Mouse (Mus musculus): ENCODE data around the gene Matn1.
A peak's percentile ranks its signal among the peaks of the same experiment; 100 is the strongest.

The Matn1 gene

DNA sequence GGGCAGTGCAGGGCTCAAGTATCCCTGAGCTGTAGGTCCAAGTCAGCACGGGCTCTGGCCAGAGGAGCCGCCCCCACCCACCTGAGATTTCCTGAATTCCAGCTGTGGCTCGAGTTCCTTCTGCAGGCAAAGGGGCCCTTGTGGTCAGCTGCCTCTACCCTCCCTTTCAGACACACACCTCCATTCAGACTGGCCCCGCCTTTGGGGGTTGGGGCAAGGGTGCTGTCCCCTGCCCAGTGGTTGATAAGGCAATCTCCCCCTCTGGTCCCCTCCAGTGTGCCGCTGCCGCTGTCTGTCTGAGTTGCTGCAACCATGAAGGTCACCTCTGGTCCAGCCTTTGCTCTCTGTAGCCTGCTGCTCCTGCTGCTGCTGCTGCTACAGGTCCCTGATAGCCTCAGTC lies at the start of gene Matn1:
TSS of gene Matn1 (plus strand) at position 274 of the 400 bp plus-strand sequence.
- no peak for DNase-seq (ENCODE audit: extremely low read depth, insufficient read length, low spot score)

DNA sequence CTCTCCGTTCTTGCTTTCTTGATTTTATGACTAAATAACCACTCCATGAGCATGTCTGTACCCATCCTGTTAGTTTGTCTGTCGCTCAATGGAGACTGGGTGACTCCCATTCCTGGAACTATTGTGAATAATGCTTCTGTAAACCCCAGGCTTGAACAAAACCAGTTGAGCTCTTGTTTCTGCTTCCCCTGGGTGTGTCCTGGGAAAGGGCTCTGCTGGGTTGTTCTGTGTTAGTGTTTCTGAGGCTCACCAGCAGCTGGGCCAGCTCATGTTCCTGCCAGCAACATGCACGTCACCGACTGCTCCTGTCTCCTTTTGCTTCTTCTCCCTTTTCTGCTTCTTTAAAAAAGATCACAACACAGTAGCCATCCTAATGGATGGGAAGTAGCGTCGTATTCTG lies 48.5 kb upstream of the Matn1 start:
- no peak for DNase-seq (ENCODE audit: extremely low read depth, insufficient read length, low spot score)

DNA sequence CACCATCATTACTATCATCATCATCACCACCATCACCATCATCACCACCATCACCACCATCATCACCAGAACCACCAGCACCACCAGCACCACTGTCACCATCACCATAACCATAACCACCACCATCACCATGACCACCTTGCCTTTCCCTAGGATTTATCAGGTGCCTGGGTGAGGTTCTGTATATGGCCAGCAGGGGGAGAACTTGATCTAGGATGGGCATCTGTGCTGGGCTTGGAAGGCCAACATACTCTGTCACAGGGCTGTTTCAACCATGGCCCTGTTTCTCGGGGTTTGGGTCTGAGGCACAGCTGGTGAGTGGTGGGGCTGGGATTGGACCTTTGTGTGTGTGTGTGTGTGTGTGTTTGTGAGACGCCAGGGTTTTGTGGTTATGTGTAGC lies 47.8 kb upstream of the Matn1 start:
- no peak for DNase-seq (ENCODE audit: extremely low read depth, insufficient read length, low spot score)

DNA sequence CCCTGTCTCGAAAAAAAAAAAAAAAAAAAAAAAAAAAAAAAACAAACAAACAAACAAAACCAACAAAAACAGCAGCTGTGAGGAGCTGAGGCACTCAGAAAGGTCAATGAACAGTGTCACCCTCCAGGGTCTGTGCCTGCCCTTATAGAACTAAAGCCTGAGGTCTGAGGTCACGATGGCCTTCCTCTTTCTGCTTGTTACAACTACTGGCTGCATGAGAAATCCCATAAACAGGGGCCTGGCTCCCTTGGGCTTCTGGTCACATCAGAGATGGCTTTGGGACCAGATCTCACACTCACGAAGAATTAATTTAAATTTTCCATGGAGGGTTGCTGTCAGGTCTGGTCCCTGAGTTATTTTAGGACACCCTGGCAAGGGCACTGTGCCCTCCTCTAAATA lies 44.8 kb upstream of the Matn1 start:
- no peak for DNase-seq (ENCODE audit: extremely low read depth, insufficient read length, low spot score)

DNA sequence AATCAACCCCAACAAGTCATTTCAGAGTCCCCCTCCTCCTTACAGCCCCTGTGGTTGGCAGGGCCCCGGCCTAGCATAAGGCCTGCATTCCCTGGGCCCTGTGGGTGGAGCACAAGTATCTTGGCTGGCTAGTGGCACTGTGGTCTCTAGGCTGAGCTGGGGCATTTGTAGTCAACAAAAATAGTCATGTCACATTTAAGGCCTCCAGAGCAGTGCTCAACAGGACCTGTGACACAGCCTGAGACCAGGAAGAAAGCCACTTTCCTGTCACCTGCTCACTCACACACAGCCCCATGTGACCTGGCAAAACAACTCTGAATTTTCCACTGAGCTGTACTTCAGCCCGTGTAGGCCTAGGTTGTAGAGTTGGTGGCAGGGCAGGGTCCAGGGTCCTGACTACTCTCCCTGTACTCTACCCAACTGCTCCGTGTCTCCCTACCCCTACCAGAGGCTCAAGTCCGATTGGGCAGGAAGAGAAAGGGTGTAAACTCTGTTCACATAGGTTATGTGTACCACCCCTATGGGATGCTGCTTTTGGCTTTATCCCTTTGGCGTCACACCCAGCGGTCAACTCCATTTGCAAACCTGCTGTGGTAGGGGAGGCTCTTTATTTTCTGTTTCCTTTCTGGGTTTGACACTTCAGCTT lies 44.3 kb upstream of the Matn1 start:
- DNase-seq (ENCODE audit: extremely low read depth, insufficient read length, low spot score) = no peak

DNA sequence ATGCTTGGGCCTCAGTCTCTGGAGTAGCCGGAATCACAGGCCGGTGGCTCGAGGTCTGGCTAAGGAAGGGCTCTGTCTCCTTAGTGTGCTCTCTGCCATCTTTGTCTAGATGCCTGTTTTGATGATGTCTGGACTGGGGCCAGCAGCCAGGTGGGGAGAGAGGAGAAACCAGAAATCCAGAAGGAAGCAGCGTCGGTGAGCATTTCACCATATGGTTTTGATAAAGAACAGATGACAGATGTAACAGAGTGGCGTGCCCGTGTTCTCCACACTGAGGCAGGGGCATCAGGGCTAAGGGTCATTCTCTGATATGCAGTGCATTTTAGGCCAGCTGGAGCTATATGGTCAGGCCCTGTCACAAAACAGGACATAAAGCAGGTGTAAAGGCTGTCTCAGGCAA lies 43.4 kb upstream of the Matn1 start:
- no peak for DNase-seq (ENCODE audit: extremely low read depth, insufficient read length, low spot score)

DNA sequence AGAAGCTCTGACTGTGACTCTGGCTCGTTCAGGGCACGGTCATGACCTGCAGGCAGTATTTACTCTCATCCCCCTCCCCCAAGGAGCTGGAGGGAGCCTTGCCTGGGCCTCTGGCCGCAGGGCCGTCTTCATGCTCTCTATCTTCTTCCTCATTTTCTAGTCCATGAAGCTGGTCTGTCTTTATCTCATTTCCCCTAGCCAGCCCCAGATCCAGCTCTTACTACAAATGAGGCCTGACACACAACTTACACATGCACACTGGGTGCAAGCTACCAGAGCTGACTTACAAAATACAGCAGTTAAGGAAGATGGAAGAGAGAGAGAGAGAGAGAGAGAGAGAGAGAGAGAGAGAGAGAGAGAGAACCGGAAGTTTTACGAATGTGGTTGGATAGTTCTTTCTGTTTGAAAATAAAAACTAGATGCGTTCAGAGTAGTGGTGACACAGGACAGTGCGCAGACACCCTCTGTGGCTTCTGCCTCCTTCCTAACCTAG lies 41.9 kb upstream of the Matn1 start:
- no peak for DNase-seq (ENCODE audit: extremely low read depth, insufficient read length, low spot score)

DNA sequence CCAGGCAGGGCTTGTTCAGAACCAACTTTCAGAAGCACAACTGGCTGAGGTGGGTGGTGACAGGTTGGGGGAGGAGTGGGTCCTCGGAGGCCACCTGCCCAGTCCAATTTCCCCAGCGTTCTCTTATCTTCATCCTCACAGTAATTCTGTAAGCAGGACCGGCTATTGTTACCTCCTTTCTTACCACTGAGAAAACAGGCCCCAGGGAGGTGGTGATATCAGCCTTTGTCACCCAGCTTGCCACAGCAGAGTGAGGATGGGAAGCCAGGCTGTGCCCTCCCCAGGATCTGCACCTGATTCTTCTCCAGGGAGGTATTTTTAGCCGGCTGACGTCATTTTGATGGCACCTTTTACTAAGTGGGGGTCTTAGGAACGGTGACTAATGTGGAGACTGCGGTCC lies 39.2 kb upstream of the Matn1 start:
- DNase-seq (ENCODE audit: extremely low read depth, insufficient read length, low spot score) = no peak

DNA sequence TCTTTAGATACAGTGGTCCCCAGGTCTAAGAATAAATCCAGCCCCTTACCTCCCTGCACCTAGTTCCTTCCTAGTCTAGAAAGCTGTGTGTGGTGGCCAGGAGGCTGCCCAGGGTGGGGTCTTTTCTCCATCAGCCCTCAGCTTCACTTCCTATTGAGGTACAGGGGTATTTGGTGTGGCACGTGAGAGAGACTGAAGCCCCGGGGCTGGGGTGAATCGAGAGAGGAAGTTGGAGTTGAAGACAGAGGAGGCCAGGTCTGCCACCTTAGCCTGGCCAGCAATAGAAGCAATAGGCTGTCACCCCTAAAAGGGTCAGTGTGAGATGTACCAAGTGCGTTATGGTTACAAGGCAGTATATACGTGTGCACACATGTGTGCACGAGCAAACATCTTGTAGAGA lies 38.3 kb upstream of the Matn1 start:
- no peak for DNase-seq (ENCODE audit: extremely low read depth, insufficient read length, low spot score)

DNA sequence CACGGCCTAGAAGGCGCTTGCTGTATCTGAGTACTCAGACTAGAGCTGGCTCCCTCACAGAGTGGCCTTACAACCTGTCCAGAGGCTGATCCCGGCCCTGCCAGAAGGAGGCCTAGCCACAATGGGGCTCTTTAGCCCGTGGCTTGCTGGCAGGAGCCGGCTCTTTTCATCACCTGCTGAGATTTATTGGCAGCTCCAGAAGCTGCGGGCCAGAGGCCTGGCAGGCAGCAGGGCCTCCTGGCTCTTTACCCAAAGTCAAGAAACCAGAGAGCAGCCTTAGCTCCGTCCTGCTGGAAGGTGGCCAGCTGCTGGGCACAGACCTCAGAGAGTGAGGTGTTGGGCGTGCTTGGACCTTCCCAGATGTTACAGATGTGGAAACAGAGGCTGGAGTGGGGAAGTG lies 37.9 kb upstream of the Matn1 start:
- peak; percentile 62 for DNase-seq (ENCODE audit: extremely low read depth, insufficient read length, low spot score)

DNA sequence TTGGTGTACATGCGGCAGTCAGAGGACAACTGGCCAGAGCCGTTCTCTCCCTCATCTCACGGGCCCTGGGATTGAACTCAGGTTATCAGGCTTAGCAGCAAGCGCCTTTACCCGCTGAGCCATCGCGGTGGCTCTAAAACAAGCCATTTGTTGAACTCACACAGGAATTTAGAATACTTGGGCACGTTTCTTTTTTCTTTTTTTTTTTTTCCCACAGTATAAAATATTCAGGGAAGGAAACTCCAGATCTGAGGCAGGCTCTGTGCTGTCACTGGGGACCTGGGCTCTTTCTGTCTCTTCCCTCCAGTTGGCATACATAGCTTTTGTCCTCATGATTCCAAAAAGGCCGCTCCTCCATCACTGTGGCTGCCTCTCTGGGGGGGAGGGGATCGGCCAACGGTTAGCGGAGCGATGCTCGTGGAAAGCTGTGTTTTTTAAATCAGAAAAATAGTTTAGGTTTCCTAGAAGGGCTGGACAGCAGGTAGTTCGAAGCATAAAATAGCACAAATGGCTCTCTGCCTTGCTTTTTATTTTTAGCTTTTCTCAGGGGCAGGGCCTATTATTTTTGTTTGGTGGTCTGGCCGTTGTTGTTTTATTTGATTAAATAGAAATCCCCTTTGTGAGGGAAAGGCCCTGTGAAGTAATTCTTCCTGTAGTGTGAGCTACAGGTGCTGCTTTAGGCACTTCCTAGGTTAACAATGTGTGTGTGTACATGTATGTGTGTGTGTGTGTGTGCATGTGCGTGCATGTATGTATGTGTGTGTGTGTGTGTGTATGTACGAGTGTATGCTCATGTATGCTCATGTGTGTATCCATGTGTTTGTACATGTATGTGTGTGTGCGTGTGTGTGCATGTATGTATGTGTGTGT lies 36.8 kb upstream of the Matn1 start:
- no peak for DNase-seq (ENCODE audit: extremely low read depth, insufficient read length, low spot score)

DNA sequence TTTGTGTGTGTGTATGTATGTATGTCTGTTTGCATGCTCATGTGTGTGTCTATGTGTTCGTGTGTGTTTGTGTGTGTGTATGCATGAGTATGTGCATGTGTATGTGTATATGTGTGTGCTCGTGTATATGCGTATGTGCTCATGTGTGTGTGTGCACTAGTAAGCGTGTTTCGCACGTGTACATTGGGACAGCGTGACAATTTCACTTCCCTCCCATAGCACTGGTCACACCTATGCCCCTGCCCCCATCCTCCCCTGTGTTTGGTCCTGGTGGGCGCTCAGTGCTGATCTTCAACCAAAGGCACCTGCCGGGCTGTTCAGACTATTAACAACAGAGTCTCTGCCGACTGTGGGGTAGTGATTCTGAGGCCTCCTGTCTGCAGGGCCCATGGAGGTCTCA lies 36.1 kb upstream of the Matn1 start:
- DNase-seq (ENCODE audit: extremely low read depth, insufficient read length, low spot score) = no peak

DNA sequence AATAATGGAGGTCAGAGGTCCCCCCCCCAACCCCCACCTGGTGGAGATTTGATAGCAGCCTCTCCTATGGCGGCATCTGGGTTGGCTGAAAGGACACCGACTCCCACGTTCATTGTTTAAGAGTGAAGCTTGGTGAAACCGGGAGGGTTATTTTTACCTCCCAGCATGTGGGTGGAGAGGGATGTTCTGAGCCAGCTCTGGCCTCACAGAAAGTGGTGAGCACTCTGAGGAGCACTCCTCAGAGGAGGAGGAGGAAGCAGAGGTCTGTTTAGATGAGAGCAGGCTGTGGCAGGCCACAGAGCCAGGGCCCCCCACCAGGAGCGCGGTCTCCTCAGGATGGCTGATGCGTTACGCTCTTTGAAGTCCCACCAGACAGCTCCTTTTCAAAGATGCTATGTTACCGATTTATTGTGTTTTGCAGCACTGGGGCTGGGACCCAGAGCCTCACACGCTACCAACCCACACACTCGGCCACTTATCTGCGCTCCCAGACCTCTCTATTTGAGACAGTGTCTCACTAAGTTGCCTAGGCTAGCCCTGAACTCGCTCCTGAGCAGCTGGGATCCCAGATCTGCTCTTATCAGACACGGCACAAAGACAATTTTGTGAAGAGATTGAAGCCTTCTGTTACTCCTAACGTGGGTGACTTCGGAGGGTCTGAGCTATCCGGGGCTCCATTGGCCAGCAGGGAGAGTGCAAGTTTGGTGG lies 34.9 kb upstream of the Matn1 start:
- DNase-seq (ENCODE audit: extremely low read depth, insufficient read length, low spot score) = no peak

DNA sequence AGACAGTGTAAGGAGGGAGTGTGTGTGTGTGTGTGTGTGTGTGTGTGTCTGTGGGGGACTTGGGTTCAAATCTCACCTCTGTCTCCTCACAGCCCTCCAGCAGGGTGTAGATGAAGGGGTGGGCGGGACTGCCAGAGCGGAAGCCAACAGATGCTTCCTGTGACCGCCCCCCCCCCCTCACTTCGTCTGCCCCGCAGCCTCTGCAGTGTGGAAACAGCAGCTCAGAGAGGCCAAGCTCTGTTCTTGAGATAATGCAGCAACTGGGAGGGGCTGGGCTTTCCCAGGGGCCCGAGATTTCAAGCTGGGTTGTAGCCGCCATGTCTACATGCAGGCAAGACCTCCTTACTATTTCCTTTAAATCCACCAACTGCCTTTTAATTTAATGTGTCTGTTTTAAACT lies 33.5 kb upstream of the Matn1 start:
- no peak for DNase-seq (ENCODE audit: extremely low read depth, insufficient read length, low spot score)

DNA sequence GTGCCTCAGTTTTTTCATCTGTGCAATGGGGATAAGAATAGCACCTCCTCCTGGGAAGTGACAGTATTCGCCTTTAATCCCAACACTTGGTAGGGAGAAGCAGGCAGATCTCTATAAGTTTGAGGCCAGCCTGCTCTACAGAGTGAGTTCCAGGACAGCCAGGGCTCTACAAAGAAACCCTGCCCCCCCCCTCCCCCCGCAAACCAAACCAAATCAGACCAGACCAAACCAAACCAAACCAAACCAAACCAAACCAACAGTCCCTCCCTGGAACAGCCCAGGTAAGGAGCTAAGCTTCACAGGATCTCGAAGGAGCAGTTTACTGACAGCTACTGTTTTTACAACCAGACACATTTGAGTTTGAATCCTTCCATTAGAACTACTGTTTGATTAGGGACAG lies 31.6 kb upstream of the Matn1 start:
- DNase-seq (ENCODE audit: extremely low read depth, insufficient read length, low spot score) = no peak

DNA sequence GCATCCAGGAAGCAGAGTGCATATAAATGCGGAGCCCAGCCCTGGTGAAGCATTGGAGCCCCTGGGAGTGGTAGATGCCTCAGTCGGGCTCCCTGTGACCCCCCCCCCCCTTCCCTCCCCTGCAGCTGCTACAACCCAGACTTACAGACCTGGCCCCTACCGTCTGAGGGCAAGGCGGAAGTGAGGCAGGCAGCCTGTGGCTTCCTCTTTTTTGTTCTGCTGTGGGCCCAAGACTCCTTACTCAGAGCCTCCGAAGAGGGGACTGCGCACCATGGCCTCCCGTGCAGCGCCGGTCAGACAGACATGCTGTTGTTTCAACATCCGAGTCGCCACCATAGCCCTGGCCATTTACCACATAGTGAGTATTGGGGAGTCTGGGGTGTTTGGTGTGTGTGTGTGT lies 31.1 kb upstream of the Matn1 start, which contains the start of gene Laptm5:
TSS of gene Laptm5 (plus strand) at position 49 of the 400 bp plus-strand sequence.
- no peak for DNase-seq (ENCODE audit: extremely low read depth, insufficient read length, low spot score)

DNA sequence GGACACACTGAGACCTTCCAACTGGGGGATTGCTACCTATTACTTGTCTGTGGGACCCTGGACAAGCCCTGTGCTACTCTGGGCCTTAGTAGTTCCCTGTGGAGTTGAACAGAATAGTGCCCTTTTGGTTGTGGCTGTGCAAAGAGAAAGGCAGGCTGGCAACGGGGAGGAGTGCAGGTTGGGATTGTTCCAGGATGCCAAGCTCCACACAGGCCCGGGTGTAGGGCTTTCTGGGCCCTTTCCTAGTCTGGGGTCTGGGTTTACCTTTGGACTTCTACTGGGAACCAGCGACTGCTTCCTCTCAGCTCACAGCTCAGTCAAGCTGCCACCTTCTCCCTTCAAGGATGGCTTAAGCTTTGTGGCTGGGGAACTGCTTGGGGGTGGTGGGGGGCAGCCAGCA lies 30.7 kb upstream of the Matn1 start:
- no peak for DNase-seq (ENCODE audit: extremely low read depth, insufficient read length, low spot score)

DNA sequence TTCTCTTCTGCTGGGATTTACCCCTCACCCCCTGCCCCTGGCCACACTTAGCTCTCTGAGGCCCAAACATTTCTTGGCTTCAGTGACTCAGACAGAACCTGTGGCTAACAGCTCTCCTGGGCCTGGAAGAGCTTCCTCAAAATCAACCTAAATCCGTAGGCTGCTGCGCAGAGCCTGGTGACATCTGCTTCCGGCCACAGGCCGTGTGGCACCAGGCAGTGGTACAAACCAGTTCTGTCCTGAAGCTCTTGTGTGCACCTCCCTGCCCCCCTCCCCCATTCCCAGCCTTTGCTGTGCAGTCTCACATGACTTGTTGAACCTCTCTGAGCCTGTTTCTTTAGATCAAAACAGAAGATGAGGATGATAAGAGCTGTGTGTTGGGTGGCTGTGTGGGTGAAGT lies 30.2 kb upstream of the Matn1 start:
- no peak for DNase-seq (ENCODE audit: extremely low read depth, insufficient read length, low spot score)

DNA sequence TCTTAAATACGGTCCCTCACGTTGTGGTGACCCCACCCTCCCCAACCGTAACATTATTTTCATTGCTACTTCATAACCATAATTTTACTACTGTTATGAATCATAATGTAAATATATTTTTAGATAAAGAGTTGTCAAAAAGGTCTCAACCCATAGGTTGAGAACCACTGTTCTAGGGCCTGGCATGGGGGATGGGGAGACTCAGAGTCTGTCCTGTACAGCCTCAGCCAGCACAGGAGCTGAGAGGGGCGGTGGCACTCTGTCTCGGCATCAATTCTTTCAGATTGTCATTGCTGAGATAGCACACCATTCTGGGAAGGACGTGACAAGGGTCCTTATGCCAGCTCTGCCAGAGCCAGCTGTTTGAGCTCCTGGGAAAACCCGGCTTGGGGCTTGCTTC lies 29.7 kb upstream of the Matn1 start:
- DNase-seq (ENCODE audit: extremely low read depth, insufficient read length, low spot score) = no peak

DNA sequence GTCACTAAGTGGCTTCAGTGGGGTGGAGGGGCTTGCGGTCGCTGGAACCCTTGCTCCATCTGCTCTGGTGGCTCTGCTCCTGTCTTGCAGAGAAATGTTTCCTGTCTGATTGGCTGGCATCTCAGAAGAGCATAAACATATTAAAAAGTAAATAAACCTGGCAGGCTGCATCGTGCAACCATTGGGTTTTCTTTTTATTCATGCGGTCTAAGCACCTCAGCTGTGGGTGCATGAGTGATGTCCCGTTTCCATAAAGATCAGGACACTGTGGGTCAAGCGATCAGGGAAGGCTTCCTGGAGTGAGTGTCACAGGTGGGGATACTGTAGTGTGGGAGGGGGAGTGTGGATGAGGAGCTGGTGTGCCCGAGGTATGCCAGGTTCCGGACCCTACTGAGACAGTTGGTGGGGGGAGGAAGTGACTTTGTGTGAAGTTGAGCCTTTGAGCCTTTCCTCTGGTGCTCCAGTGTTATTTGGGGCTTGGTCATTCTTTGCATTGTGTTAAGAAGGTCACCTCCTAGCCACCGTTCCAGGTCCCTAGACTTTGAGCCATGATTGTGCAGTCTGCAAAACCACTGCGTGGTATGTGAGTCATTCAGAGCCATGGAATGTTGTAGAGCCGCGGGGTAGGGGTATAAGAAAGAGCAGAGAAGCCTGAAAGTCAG lies 29.0 kb upstream of the Matn1 start:
- no peak for DNase-seq (ENCODE audit: extremely low read depth, insufficient read length, low spot score)

DNA sequence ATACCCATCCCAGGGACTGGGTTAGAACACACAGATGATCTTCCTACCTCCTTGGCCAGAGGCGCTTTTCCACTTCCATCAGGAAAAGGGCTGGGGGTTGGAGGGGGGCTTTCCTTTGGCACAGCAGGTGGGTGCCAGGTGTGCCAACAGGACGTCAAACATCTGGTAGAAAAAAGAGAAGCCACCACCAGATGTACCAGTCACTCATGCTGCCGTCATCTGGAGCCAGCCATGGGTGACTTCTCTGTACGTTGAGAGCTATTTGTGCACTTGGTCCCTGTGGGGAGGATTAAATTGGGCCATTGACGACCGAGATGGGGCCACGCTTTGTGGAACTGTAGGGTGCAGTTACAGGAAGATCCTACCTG lies 28.5 kb upstream of the Matn1 start:
- DNase-seq (ENCODE audit: extremely low read depth, insufficient read length, low spot score) = no peak
